29 mouse cellular contexts compared by ENCODE assay signal in genomic region chr6:148345001-148345400, GRCm38 (mm10).
A peak's percentile ranks its signal among the peaks of the same experiment; 100 is the strongest.
DNase-seq lines count a peak whose midpoint lies in the region; ATAC-seq lines count a peak whose summit lies in the region.
"Had no signal": no experiment of that assay in that cellular context is flagged by ENCODE, and none has a peak within 500 bp of the region (broad histone marks: within the 10 kb centered on the region; RNA-seq: fewer than 3 reads in every experiment).

No protein-coding gene starts in this region.

- H3K4me2 ChIP-seq in liver, embryonic 16.5 days (ENCODE audit: low read depth, low read length) = no peak overlapping the region
- H3K4me2 ChIP-seq in liver, embryonic 11.5 days = no peak overlapping the region
- H3K4me2 ChIP-seq: embryonic facial prominence, embryonic 13.5 days; forebrain, embryonic 12.5 days; heart, embryonic 12.5 days; heart, embryonic 15.5 days; hindbrain, embryonic 14.5 days had no signal

- 25% methylated on average over 3 of the region's 3 CpGs for WGBS in liver, embryonic 16.5 days (ENCODE audit: insufficient replicate concordance)
- 63% methylated on average over 3 of the region's 3 CpGs for WGBS in liver, embryonic 11.5 days

- no peaks in the 10 kb centered on the region for H3K4me1 ChIP-seq in liver, embryonic 16.5 days (ENCODE audit: control insufficient read depth, low read depth, low read length)
- no peaks in the 10 kb centered on the region for H3K4me1 ChIP-seq in liver, embryonic 11.5 days (replicated peaks; ENCODE audit: control insufficient read depth, insufficient read depth, low read length)
- H3K4me1 ChIP-seq: embryonic facial prominence, embryonic 10.5 days; embryonic facial prominence, embryonic 13.5 days; forebrain, embryonic 12.5 days; heart, embryonic 12.5 days; heart, embryonic 15.5 days had no signal

- H3K4me3 ChIP-seq in liver, embryonic 16.5 days (ENCODE audit: low read depth, low read length) = no peak overlapping the region
- H3K4me3 ChIP-seq in liver, embryonic 11.5 days (ENCODE audit: low read depth, low read length) = no peak overlapping the region
- H3K4me3 ChIP-seq: embryonic facial prominence, embryonic 10.5 days; embryonic facial prominence, embryonic 13.5 days; erythroblast, embryonic 14.5 days; forebrain, embryonic 12.5 days; heart, adult 2 months; heart, embryonic 12.5 days; heart, embryonic 15.5 days had no signal

- H3K36me3 ChIP-seq in liver, embryonic 16.5 days (ENCODE audit: control insufficient read depth, insufficient read depth) = no peaks in the 10 kb centered on the region
- H3K36me3 ChIP-seq in liver, embryonic 11.5 days (ENCODE audit: control insufficient read depth, insufficient read depth, low read length) = no peaks in the 10 kb centered on the region
- H3K36me3 ChIP-seq: embryonic facial prominence, embryonic 10.5 days; embryonic facial prominence, embryonic 13.5 days; forebrain, embryonic 12.5 days; G1E; heart, embryonic 12.5 days; heart, embryonic 15.5 days had no signal

- 0 out of 2 replicates have a peak, but pooled peaks have one; percentile 13 for ATAC-seq in liver, embryonic 16.5 days (ENCODE audit: low read depth)
- no peak for ATAC-seq in liver, embryonic 11.5 days (replicated peaks; ENCODE audit: low FRiP score)
- peak; percentile 88 for ATAC-seq in granulocyte monocyte progenitor cell, adult 5-6 weeks (replicated peaks; ENCODE audit: poor library complexity, severe bottlenecking)
- 0 out of 2 replicates have a peak, but pooled peaks have one; percentile 47 for ATAC-seq in megakaryocyte-erythroid progenitor cell, adult 5-6 weeks (replicated peaks; ENCODE audit: low FRiP score, low TSS enrichment, poor library complexity, severe bottlenecking)
- ATAC-seq: forebrain, embryonic 16.5 days; Patski had no signal

- no peak overlapping the region for H3K27ac ChIP-seq in liver, embryonic 16.5 days (ENCODE audit: low read length)
- H3K27ac ChIP-seq in liver, embryonic 11.5 days (ENCODE audit: low read depth, low read length) = no peak overlapping the region
- H3K27ac ChIP-seq: embryonic facial prominence, embryonic 10.5 days; embryonic facial prominence, embryonic 13.5 days; forebrain, embryonic 12.5 days; heart, adult 2 months; heart, embryonic 15.5 days; hindbrain, embryonic 14.5 days had no signal

- no peak overlapping the region for H3K9ac ChIP-seq in liver, embryonic 16.5 days (ENCODE audit: low read depth, low read length)
- H3K9ac ChIP-seq in liver, embryonic 11.5 days (ENCODE audit: low read depth, low read length) = no peak overlapping the region
- H3K9ac ChIP-seq: embryonic facial prominence, embryonic 13.5 days; forebrain, embryonic 12.5 days; heart, embryonic 12.5 days; heart, embryonic 15.5 days; hindbrain, embryonic 14.5 days had no signal

- H3K27me3 ChIP-seq in liver, embryonic 16.5 days (ENCODE audit: control insufficient read depth, insufficient read depth, low read depth, low read length) = no peaks in the 10 kb centered on the region
- no peaks in the 10 kb centered on the region for H3K27me3 ChIP-seq in liver, embryonic 11.5 days (replicated peaks; ENCODE audit: control insufficient read depth, insufficient read depth, low read length)
- H3K27me3 ChIP-seq: embryonic facial prominence, embryonic 13.5 days; forebrain, embryonic 12.5 days; heart, embryonic 12.5 days; heart, embryonic 15.5 days; Patski had no signal

- H3K9me3 ChIP-seq in liver, embryonic 16.5 days (replicated peaks; ENCODE audit: control insufficient read depth, low read length) = no peaks in the 10 kb centered on the region
- H3K9me3 ChIP-seq in liver, embryonic 11.5 days (ENCODE audit: control insufficient read depth, low read length) = no peaks in the 10 kb centered on the region
- H3K9me3 ChIP-seq: embryonic facial prominence, embryonic 10.5 days; embryonic facial prominence, embryonic 13.5 days; forebrain, embryonic 12.5 days; G1E; heart, embryonic 12.5 days; heart, embryonic 15.5 days had no signal

- DNase-seq in heart, adult 11 months = peak; percentile 61
- no peak for DNase-seq in heart, postnatal 14 days
- DNase-seq in liver, embryonic 11.5 days (ENCODE audit: low spot score) = no peak
- DNase-seq in gastrocnemius, adult 8-10 months (ENCODE audit: low spot score in 2 of 2) = no peak
- DNase-seq in right cerebral cortex, adult 2 months (ENCODE audit: low spot score in 2 of 2) = no peak
- DNase-seq: adrenal gland, adult 2 months; adrenal gland, postnatal 14 days; cerebellum, adult 11 months; cerebellum, adult 2 months; cerebellum, adult 9-11 months; cerebellum, postnatal 25 days; embryo, embryonic 11 days; gastrocnemius, postnatal 14 days; heart, adult 2 months; heart, postnatal 10 days; heart, postnatal 4 days had no signal

- intact Hi-C loops in heart, postnatal 14 days (cut with DNase I) = no loop called here
